Mouse (Mus musculus) inflammation-experienced regulatory T-cells, adult 16 weeks (primary cell): ENCODE measurements around the gene Fbxw18. TPM values are rescaled to one million over a fixed set of nuclear protein-coding genes. Genes with fewer than 3 reads are reported as not detected.

Experiments used
- polyA plus RNA-seq: library from polyadenylated mRNA; unstranded; fragments of 100-300 nt; shearing (Covaris generic); gene quantifications from one replicate; pipeline ENCODE4 v1.2.1, GENCODE M21; 2017

Fbxw18 gene
- polyA plus RNA-seq = not detected

GRCm38 (mm10) chr9:109702600-109702999 is at the start of gene Fbxw18:
Fbxw18 (minus strand) TSS chr9:109702700.

GRCm38 (mm10) chr9:109745989-109746388 is 43.5 kb upstream of the Fbxw18 start, which contains the start of gene Fbxw26:
Fbxw26 (minus strand) TSS chr9:109746089.

GRCm38 (mm10) chr9:109664552-109664951 is 37.9 kb downstream of the Fbxw18 start, which contains the start of gene Fbxw25:
Fbxw25 (minus strand) TSS chr9:109664652.

Other genes with a start within 250 kb of the Fbxw18 start
- not detected for gene Fbxw19, start 206.8 kb downstream of the Fbxw18 start, polyA plus RNA-seq
- not detected for gene Fbxw15, start 134.4 kb downstream of the Fbxw18 start, polyA plus RNA-seq
- not detected for gene Fbxw24, start 76.6 kb downstream of the Fbxw18 start, polyA plus RNA-seq
- not detected for gene Fbxw25, start 38.0 kb downstream of the Fbxw18 start, polyA plus RNA-seq
- not detected for gene Fbxw26, start 43.4 kb upstream of the Fbxw18 start, polyA plus RNA-seq
- gene Fbxw27, start 88.0 kb upstream of the Fbxw18 start, polyA plus RNA-seq = not detected
- not detected for gene Spink8, start 109.6 kb upstream of the Fbxw18 start, polyA plus RNA-seq
- gene Nme6, start 130.0 kb upstream of the Fbxw18 start, polyA plus RNA-seq = 16.8 TPM
- gene Camp, start 146.9 kb upstream of the Fbxw18 start, polyA plus RNA-seq = not detected
- 9.8 TPM for gene Cdc25a, start 172.9 kb upstream of the Fbxw18 start, polyA plus RNA-seq
- gene Map4, start 228.8 kb upstream of the Fbxw18 start, polyA plus RNA-seq = 77.7 TPM